Mouse (Mus musculus): ENCODE data around the gene Pafah2.

DNA sequence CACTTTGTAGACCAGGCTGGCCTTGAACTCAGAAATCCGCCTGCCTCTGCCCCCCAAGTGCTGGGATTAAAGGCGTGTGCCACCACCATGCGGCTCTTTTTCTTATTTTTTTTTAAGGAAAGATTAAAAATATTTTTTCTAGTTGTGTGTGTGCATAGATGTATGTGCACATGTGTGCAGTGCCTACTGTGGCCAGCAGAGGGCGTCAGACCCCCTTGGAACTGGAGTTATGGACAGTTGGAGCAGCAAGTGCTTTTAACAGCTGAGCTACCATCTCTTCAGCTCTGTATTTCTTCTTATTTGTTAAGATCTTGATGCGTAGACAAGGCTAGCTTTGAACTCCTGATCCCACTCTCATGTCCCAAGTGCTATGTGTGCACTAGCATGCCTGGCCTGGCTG is 13.2 kb downstream of the Pafah2 start:
- TF ChIP-seq POLR2A (IDR thresholded peaks at IDR 0.05; ENCODE audit: insufficient read depth, low read length) (no peak), CTCF (IDR thresholded peaks at IDR 0.05; ENCODE audit: low read depth, low read length) (peak; percentile 82), EP300 (IDR thresholded peaks at IDR 0.05; ENCODE audit: insufficient read depth, low read depth, low read length) (no peak)
